Mouse (Mus musculus): ENCODE results near the gene Pde5a.
A peak's percentile ranks its signal among the peaks of the same experiment; 100 is the strongest.

Gene Pde5a

GRCm38 (mm10) chr3:122728852-122729600, at the start of gene Pde5a:
TSS of gene Pde5a (plus strand) at chr3:122728947.
- DNase-seq (ENCODE audit: low read depth, low spot score) = peak; percentile 43

DNA sequence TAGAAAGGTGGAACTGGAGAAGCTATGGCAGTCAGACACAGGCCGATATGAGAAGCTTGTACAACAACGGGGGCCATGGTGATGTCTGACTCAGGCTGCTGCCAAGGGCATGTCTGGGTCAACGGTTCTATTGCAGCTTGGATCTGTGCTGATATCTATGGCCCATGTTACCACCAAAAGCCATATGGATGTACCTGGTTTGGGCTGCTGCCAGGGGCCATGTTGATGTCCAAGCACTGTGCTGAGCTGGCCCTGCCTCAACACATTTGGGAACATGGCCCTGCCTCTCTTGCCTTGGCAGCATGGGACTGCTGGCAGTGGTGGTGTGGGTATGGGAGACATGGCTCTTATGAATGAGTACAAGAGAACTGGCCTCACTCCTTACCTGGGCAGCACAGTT, 47.9 kb upstream of the Pde5a start:
- DNase-seq (ENCODE audit: low read depth, low spot score) = no peak

DNA sequence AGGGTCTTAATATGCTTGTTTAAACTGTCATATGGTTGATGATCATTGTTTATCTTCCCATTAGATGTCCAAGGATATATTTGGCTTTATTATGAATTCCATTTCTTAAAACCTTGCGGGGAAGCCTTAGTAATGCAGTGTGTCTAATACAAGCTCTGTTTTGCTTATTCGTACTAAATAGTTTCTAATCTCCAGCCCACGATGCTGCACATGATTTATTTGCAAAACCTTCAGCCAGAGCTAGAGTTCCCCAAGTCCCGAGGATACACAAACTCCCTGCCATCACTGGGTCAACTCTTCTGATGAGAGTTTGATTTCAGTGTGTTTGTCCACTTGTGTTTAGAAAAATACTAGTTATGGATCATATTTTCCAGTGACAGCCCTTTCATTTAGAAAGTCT, 46.4 kb upstream of the Pde5a start:
- DNase-seq (ENCODE audit: low read depth, low spot score) = no peak

GRCm38 (mm10) chr3:122684832-122685231, 43.9 kb upstream of the Pde5a start:
- no peak for DNase-seq (ENCODE audit: low read depth, low spot score)

- DNase-seq (ENCODE audit: low read depth, low spot score) = no peak
These were observed 35.7 kb upstream of the Pde5a start for GRCm38 (mm10) chr3:122693039-122693438.

DNA sequence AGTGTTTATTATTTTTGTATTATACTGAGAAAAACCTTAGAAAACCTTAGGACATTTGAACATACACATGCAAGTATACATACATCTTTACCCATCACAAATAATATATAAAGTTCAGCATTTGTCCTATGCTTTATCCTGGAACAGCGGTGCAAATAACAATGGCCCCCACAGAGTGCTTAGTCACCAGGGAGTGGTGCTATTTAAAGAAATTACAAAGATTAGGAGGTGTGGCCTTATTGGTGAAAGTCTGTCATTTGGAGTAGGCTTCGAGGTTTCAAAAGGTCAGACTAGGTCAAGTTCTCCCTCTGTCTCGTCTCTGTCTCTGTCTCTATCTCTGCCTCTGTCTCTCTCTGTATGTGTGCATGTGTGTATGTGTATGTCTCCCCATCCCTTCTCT, 32.9 kb upstream of the Pde5a start:
- DNase-seq (ENCODE audit: low read depth, low spot score) = no peak

GRCm38 (mm10) chr3:122696672-122697071, 32.1 kb upstream of the Pde5a start:
- DNase-seq (ENCODE audit: low read depth, low spot score) = no peak

- DNase-seq (ENCODE audit: low read depth, low spot score) = no peak
These were observed 24.5 kb upstream of the Pde5a start for GRCm38 (mm10) chr3:122704209-122704608.

DNA sequence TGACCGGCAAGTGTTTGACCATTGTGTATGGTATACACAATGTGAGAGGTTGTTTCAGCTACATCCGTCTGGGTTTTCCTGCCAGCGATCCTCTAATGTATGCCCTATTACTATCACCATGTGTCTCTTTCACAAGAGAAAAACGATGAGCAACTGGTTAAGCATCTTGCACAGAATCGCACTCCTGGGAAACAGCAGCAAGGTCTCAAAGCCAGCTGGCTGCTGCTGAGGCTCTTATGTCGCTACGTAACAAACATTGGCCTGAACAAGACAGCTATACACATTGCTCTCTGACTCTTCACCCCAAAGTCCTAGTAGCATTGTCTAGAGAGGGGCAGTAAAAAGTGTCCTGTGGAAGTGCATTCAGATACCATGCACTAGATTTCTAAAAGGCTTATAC, 23.5 kb upstream of the Pde5a start:
- DNase-seq (ENCODE audit: low read depth, low spot score) = no peak

DNA sequence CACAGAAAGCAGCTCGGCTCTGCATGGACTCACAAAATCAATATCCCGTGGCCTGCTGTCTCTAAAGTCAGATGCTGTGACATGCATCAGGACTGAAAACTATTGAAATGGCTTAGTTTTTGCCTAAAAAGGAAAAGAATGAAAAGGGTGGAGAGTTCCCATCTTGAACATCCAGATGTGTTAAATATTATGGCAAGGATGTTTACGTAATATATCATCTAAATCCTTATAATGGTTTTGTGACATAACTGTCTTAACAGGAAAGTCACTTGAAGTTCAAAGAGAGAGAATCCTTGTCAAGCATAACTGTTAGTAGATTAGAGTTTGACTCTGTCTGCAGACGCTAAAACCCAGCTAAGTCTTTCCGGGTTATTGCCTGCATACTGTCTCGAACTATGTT, 20.3 kb upstream of the Pde5a start:
- no peak for DNase-seq (ENCODE audit: low read depth, low spot score)

- DNase-seq (ENCODE audit: low read depth, low spot score) = no peak
These were observed 18.6 kb upstream of the Pde5a start for GRCm38 (mm10) chr3:122710141-122710540.

DNA sequence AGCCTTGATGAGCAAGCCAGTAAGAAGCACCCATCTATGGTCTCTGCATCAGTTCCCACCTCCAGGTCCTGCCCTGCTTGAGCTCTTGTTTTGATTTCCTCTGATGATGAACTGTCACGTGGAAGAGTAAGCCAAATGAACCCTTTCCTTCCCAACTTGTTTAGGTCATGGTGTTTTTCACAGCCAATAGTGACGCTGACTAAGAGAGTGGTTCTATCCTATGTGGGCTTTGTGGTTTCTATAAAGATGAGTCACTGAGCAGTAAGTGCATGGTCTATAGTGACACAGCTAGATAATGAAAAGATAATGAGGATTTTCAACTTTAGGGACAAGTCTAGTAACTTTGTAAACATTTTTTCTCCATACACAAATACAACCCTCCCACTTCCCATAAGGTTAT, 10.1 kb upstream of the Pde5a start:
- no peak for DNase-seq (ENCODE audit: low read depth, low spot score)

DNA sequence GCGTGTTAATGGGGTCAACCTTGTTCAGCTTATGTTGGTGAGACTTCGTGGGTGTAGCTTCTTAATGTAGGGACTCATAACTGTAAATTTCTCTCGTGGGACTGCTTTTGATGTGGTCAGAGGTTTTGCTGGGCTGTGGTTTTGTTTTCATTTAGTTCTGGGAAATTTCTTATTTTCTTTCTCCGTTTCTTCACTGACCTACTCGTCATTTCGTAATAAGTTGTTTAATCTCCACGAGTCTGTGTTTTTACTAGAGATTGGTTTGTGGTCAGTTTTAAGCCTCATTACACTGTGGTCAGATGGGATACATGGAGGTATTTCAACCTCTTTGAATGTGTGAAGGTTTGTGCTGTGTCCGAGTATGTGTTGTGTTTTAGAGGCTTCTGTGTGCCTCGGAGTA, 7.2 kb upstream of the Pde5a start:
- no peak for DNase-seq (ENCODE audit: low read depth, low spot score)

DNA sequence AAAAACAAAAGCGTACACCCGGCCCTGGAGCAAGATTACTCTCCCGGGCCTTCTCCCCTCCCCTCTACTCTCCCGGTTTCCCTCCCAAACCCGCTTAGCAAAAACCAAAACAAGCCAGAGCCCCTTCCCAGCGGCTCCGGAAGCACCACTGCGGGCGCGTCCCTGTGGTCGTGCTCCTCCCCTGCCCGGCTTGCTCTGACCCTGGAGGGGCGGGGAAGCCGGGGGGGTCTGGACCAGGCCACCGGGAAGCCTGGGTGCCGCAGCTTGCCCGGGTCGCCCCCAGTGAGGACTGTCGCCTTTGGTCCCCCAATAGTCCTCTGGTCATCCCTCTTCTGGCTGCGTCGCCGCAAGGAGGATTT, 833 bp downstream of the Pde5a start:
- peak; percentile 11 for DNase-seq (ENCODE audit: low read depth, low spot score)

GRCm38 (mm10) chr3:122729960-122730740, 1.4 kb downstream of the Pde5a start:
- peak; percentile 39 for DNase-seq (ENCODE audit: low read depth, low spot score)

GRCm38 (mm10) chr3:122730741-122731235, 2.0 kb downstream of the Pde5a start:
- no peak for DNase-seq (ENCODE audit: low read depth, low spot score)

GRCm38 (mm10) chr3:122733806-122734205, 5.1 kb downstream of the Pde5a start:
- no peak for DNase-seq (ENCODE audit: low read depth, low spot score)

- no peak for DNase-seq (ENCODE audit: low read depth, low spot score)
These were observed 5.6 kb downstream of the Pde5a start for GRCm38 (mm10) chr3:122734329-122734728.

- DNase-seq (ENCODE audit: low read depth, low spot score) = no peak
These were observed 10.7 kb downstream of the Pde5a start for GRCm38 (mm10) chr3:122739460-122739859.

GRCm38 (mm10) chr3:122744265-122744664, 15.5 kb downstream of the Pde5a start:
- no peak for DNase-seq (ENCODE audit: low read depth, low spot score)

DNA sequence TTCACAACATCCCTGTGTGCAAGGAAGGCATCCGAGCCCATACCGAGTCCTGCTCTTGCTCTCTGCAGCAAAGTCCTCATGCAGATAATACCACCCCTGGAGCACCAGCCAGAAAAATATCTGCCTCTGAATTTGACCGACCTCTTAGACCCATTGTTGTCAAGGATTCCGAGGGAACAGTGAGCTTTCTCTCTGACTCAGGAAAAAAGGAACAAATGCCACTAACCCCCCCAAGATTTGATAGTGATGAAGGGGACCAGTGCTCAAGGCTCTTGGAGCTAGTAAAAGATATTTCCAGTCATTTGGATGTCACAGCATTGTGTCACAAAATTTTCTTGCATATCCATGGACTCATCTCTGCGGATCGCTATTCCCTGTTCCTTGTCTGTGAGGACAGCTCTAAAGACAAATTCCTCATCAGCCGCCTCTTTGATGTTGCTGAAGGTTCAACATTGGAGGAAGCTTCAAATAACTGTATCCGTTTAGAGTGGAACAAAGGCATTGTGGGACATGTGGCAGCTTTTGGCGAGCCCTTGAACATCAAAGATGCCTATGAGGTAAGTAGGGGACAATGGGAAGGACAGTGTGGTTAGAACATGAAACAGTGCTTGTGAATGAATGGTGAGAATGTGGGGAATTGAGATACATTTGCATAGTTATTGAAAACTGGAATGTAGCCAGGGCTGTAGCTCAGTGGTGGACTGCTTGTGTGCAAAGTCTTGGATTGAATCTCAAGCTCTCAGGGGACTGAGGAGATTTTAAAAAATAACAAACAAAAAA, 19.4 kb downstream of the Pde5a start:
- no peak for DNase-seq (ENCODE audit: low read depth, low spot score)

DNA sequence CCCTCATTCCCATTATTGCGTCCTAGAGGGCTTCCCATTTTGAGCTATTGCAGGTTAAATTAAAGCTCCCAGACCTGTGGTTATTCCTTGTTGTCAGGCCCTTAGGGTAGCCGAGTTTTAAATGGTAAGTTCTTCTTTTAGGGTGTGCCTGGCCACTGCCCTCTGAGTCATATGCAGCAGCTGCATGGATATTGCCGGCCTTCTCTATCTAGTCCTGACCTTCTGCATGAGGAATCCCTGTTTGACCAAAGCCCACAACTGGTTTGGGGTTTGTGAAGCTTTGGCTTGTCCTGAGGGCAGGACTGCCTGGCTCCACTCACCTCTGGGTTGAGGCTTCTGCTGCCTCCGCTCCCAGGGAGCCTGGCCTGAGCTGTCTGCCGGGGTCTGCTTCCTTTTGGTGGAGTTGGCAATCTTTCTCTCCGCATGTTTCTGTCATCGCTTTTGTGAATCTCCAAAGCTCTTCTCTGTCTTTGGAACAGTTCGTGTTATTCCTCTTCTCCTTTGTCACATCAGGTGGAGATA, 34.6 kb downstream of the Pde5a start:
- DNase-seq (ENCODE audit: low read depth, low spot score) = no peak

Data from CD4-positive helper T cell, adult 2 months (primary cell).